Mouse (Mus musculus) lung, embryonic 15.5 days (tissue): ENCODE measurements around the gene Btbd2. TPM values are rescaled to one million over a fixed set of nuclear protein-coding genes. Genes with fewer than 3 reads are reported as not detected.

Source experiments
- ATAC-seq: fragments of 200-750 bp; cut with Nextera tagmentation; 2 replicates; pipeline ENCODE4 v1.8.0; 2017; ENCODE audit warnings: moderate number of reproducible peaks, borderline replicate concordance; ENCODE audit not compliant: low FRiP score, low TSS enrichment; ENCODE audit errors: extremely low read depth
- H3K27ac ChIP-seq: fragments of 300-500 bp; sonication (generic); 2 replicates; pipeline ENCODE4 v1.5.1; 2015; ENCODE audit warnings: moderate library complexity, mild to moderate bottlenecking, inconsistent platforms
- H3K27me3 ChIP-seq: fragments of 300-500 bp; sonication (generic); 2 replicates; pipeline ENCODE4 v1.6.1; 2015; ENCODE audit warnings: inconsistent platforms
- H3K36me3 ChIP-seq: fragments of 300-500 bp; sonication (generic); 2 replicates; pipeline ENCODE4 v1.6.1; 2015; ENCODE audit warnings: inconsistent platforms
- H3K4me1 ChIP-seq: fragments of 300-500 bp; sonication (generic); 2 replicates; pipeline ENCODE4 v1.6.1; 2015; ENCODE audit warnings: inconsistent platforms
- H3K4me2 ChIP-seq: fragments of 300-500 bp; sonication (generic); 2 replicates; pipeline ENCODE4 v1.6.1; 2015; ENCODE audit warnings: inconsistent platforms, mild to moderate bottlenecking, moderate library complexity
- H3K4me3 ChIP-seq: fragments of 300-500 bp; sonication (generic); 2 replicates; pipeline ENCODE4 v1.5.1; 2015; ENCODE audit warnings: mild to moderate bottlenecking, inconsistent platforms
- H3K9ac ChIP-seq: fragments of 300-500 bp; sonication (generic); 2 replicates; pipeline ENCODE4 v1.6.1; 2015; ENCODE audit warnings: inconsistent platforms
- H3K9me3 ChIP-seq: fragments of 300-500 bp; sonication (generic); 2 replicates; pipeline ENCODE4 v1.6.1; 2016; ENCODE audit warnings: inconsistent platforms
- WGBS: fragments of 180-500 bp; shearing (Covaris S2); methylation state at CpG from one replicate; pipeline ENCODE4 v1.1.7; 2015; 5-methylcytosine and 5-hydroxymethylcytosine counted together
- polyA plus RNA-seq: library from polyadenylated mRNA; unstranded; fragments of >200 nt; fragmentation: Nextera tagmentation; extraction: Ambion mirVana; gene quantifications from 2 replicates; pipeline ENCODE4 v1.2.1, GENCODE M21; 2015

The Btbd2 gene
- polyA plus RNA-seq, 1 experiment from 2014 or later = 83.0 TPM

GRCm38 (mm10) chr10:80674851-80675404 is 18.1 kb upstream of the Btbd2 start:
- peaks cover 61% of the 10 kb centered on the region for H3K4me1 ChIP-seq
- 10% methylated on average over 6 of the region's 6 CpGs for WGBS
- peak overlapping the region; percentile 98 for H3K27ac ChIP-seq

GRCm38 (mm10) chr10:80674161-80674711 is 17.4 kb upstream of the Btbd2 start:
- H3K4me3 ChIP-seq = peak overlapping the region; percentile 90
- no peak for ATAC-seq
- peaks cover 33% of the 10 kb centered on the region for H3K36me3 ChIP-seq
- H3K9me3 ChIP-seq = no peaks in the 10 kb centered on the region
- no peaks in the 10 kb centered on the region for H3K27me3 ChIP-seq
- WGBS = 45% methylated on average over 5 of the region's 5 CpGs
- H3K4me1 ChIP-seq = peaks cover 55% of the 10 kb centered on the region
- H3K27ac ChIP-seq = peak overlapping the region; percentile 98; the same call in 1 of the 2 replicates
- peak overlapping the region; percentile 87 for H3K9ac ChIP-seq
- H3K4me2 ChIP-seq = peak overlapping the region; percentile 77

More at GRCm38 (mm10) chr10:80674851-80675404, 18.1 kb upstream of the Btbd2 start:
- Histone ChIP-seq H3K4me2 (peak overlapping the region; percentile 77), H3K9me3 (no peaks in the 10 kb centered on the region), H3K27me3 (no peaks in the 10 kb centered on the region), H3K4me3 (peak overlapping the region; percentile 90), H3K36me3 (peaks cover 26% of the 10 kb centered on the region), H3K9ac (peak overlapping the region; percentile 87)
- no peak for ATAC-seq

DNA sequence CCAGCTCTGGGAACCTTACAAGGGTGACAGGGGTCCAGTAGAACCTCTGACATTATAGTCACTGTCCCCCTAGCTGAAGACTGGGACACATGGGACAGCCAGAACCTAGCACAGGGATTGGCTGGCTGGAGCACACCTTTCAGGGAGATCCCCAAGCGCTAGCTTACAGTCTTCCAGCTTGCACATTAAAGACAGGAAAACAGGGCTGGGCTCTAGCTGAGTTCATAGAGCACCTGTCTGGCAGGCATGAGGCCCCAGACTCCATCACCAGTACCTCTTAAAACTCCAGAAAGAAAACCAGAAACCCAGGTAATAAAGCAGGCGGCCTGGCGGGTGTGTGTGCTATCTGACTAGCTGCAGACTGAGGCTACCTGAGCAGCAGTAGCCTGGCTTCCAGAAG is 16.8 kb upstream of the Btbd2 start:
- H3K27ac ChIP-seq = no peak overlapping the region; the same call in 1 of the 2 replicates
- no peak for ATAC-seq
- H3K36me3 ChIP-seq = peaks cover 39% of the 10 kb centered on the region

GRCm38 (mm10) chr10:80671936-80672690 is 15.2 kb upstream of the Btbd2 start:
- WGBS = 84% methylated on average over 11 of the region's 11 CpGs
- no peak overlapping the region for H3K9ac ChIP-seq
- no peak overlapping the region for H3K4me3 ChIP-seq
- peaks cover 35% of the 10 kb centered on the region for H3K4me1 ChIP-seq
- no peaks in the 10 kb centered on the region for H3K9me3 ChIP-seq
- H3K36me3 ChIP-seq = peaks cover 55% of the 10 kb centered on the region
- no peak for ATAC-seq
- no peaks in the 10 kb centered on the region for H3K27me3 ChIP-seq
- no peak overlapping the region for H3K27ac ChIP-seq
- no peak overlapping the region for H3K4me2 ChIP-seq

More for the DNA sequence above, 16.8 kb upstream of the Btbd2 start:
- 87% methylated on average over 3 of the region's 3 CpGs for WGBS
- peak overlapping the region; percentile 77 for H3K4me2 ChIP-seq
- no peaks in the 10 kb centered on the region for H3K9me3 ChIP-seq
- no peaks in the 10 kb centered on the region for H3K27me3 ChIP-seq
- H3K9ac ChIP-seq = peak overlapping the region; percentile 87
- peak overlapping the region; percentile 90 for H3K4me3 ChIP-seq
- peaks cover 49% of the 10 kb centered on the region for H3K4me1 ChIP-seq

DNA sequence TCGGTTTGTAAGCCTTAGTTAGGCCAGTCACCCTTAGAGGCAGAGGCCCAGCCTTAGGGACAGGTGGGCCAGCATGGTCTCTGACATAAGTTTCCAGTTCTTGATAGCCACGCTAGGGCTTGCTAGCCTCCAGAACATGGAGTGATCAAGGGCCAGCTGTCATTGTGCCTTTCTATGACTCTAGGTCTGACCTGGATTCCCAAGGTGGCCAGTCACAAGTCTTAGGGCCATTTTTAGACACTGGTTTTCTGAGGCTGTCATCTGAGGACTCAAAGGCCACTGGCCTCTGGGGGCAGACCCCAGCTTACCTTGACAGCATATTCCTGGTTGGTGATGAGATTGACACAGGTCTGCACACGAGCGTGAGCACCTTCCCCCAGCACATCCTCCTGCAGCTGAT is 14.4 kb upstream of the Btbd2 start:
- Histone ChIP-seq H3K27ac (no peak overlapping the region), H3K4me2 (no peak overlapping the region), H3K27me3 (no peaks in the 10 kb centered on the region), H3K4me3 (no peak overlapping the region), H3K9ac (no peak overlapping the region), H3K9me3 (no peaks in the 10 kb centered on the region), H3K36me3 (peaks cover 63% of the 10 kb centered on the region), H3K4me1 (peaks cover 39% of the 10 kb centered on the region)
- no peak for ATAC-seq
- 87% methylated on average over 4 of the region's 4 CpGs for WGBS

GRCm38 (mm10) chr10:80670531-80670930 is 13.7 kb upstream of the Btbd2 start:
- Histone ChIP-seq H3K4me3 (no peak overlapping the region), H3K36me3 (peaks cover 69% of the 10 kb centered on the region), H3K9ac (no peak overlapping the region), H3K27ac (no peak overlapping the region), H3K9me3 (no peaks in the 10 kb centered on the region), H3K27me3 (no peaks in the 10 kb centered on the region), H3K4me1 (peaks cover 46% of the 10 kb centered on the region), H3K4me2 (no peak overlapping the region)
- ATAC-seq = no peak
- 93% methylated on average over 2 of the region's 2 CpGs for WGBS

GRCm38 (mm10) chr10:80669737-80670485 is 13.0 kb upstream of the Btbd2 start:
- WGBS = 95% methylated on average over 7 of the region's 7 CpGs
- H3K9ac ChIP-seq = no peak overlapping the region

GRCm38 (mm10) chr10:80669018-80669417 is 12.1 kb upstream of the Btbd2 start:
- Histone ChIP-seq H3K27me3 (no peaks in the 10 kb centered on the region), H3K27ac (no peak overlapping the region), H3K36me3 (peaks cover 70% of the 10 kb centered on the region), H3K9ac (no peak overlapping the region), H3K9me3 (no peaks in the 10 kb centered on the region), H3K4me2 (no peak overlapping the region), H3K4me1 (peaks cover 50% of the 10 kb centered on the region), H3K4me3 (no peak overlapping the region)
- ATAC-seq = no peak
- 88% methylated on average over 12 of the region's 12 CpGs for WGBS

More at GRCm38 (mm10) chr10:80669737-80670485, 13.0 kb upstream of the Btbd2 start:
- H3K36me3 ChIP-seq = peaks cover 70% of the 10 kb centered on the region
- H3K4me2 ChIP-seq = no peak overlapping the region
- H3K9me3 ChIP-seq = no peaks in the 10 kb centered on the region
- H3K4me1 ChIP-seq = peaks cover 50% of the 10 kb centered on the region
- H3K27me3 ChIP-seq = no peaks in the 10 kb centered on the region
- no peak for ATAC-seq
- H3K4me3 ChIP-seq = no peak overlapping the region
- H3K27ac ChIP-seq = no peak overlapping the region

GRCm38 (mm10) chr10:80668614-80669013 is 11.7 kb upstream of the Btbd2 start:
- ATAC-seq = no peak
- Histone ChIP-seq H3K9ac (no peak overlapping the region), H3K4me1 (peaks cover 50% of the 10 kb centered on the region), H3K27me3 (no peaks in the 10 kb centered on the region), H3K27ac (no peak overlapping the region), H3K36me3 (peaks cover 70% of the 10 kb centered on the region), H3K9me3 (no peaks in the 10 kb centered on the region), H3K4me2 (no peak overlapping the region), H3K4me3 (no peak overlapping the region)
- WGBS = 79% methylated on average over 11 of the region's 11 CpGs

GRCm38 (mm10) chr10:80666837-80667412 is 10.1 kb upstream of the Btbd2 start:
- ATAC-seq = no peak
- WGBS = 67% methylated on average over 19 of the region's 19 CpGs
- Histone ChIP-seq H3K4me1 (peaks cover 43% of the 10 kb centered on the region), H3K36me3 (peaks cover 63% of the 10 kb centered on the region), H3K9me3 (no peaks in the 10 kb centered on the region), H3K27me3 (no peaks in the 10 kb centered on the region), H3K4me2 (no peak overlapping the region), H3K4me3 (no peak overlapping the region), H3K27ac (no peak overlapping the region), H3K9ac (no peak overlapping the region)

DNA sequence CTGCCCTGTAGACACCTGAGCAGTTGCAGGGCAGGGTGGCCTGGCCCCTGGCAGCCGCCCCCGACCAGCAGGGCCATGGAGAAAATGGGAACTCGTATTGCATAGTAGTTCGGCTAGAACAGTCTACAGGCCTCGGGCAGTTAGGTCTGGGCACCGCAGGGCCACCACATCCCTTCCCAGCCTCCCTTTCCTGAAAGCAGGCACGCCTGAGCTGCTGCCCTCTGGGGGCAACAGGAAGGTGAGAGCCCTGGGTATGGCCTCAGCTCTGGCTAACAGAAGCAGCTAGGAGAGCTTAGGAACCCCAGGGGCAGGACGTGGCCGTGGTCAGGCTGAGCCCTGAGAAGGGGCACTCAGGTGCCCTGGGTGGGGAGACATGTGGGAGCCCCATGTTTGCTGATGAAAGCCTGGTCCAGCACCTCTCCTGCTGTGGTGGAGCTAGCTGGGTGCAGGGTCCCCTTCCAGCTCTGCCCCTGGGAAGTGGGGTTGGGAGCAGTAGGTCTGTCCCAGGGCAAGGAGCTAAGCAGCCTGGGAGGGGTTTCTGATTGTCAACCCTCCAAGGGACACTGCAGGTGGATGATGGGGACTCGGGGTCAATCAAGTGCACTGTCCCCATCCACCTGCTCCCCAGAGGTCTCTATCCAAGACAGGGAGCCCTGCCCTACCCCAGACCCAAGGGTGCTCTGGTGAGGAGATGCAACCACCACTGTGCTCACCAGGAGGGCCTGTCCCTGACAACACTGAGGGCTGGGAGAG is 9.3 kb upstream of the Btbd2 start:
- H3K27me3 ChIP-seq = no peaks in the 10 kb centered on the region
- no peaks in the 10 kb centered on the region for H3K9me3 ChIP-seq
- H3K4me1 ChIP-seq = peaks cover 46% of the 10 kb centered on the region
- peaks cover 55% of the 10 kb centered on the region for H3K36me3 ChIP-seq
- ATAC-seq = no peak
- no peak overlapping the region for H3K4me3 ChIP-seq
- no peak overlapping the region for H3K4me2 ChIP-seq
- H3K27ac ChIP-seq = peak overlapping the region; percentile 81
- WGBS = 64% methylated on average over 10 of the region's 10 CpGs
- 0 out of 2 replicates have a peak overlapping the region, but pooled peaks have one; percentile 22 for H3K9ac ChIP-seq
